In genomic region chr7:24891241-24892124, GRCm38 (mm10) we compare ENCODE assay signal across 1 mouse cellular context.
TF ChIP-seq lines count a peak whose summit lies in the region.

No protein-coding gene starts in this region.

TF ChIP-seq in MEL, 35 proteins besides CTCF, POLR2A, EP300 and RAD21 (continued from another document):
- TF ChIP-seq HCFC1 (IDR thresholded peaks at IDR 0.05; ENCODE audit: low read depth, low read length) (no peak), NELFE (IDR thresholded peaks at IDR 0.05; ENCODE audit: low read depth, low read length) (no peak), MAFK (IDR thresholded peaks at IDR 0.05; ENCODE audit: borderline replicate concordance, low read depth, low read length) (no peak)
